Mouse (Mus musculus) brain, embryonic 14.5 days (tissue): ENCODE measurements at regions not wholly inside any gene's neighbourhood (a gene's known extent, or its start where the extent isn't known, plus 50 kb on each side); places are given as distances from the start of the nearest gene placed in this dataset.
A peak's percentile ranks its signal among the peaks of the same experiment; 100 is the strongest.
"Not testable (repeated sequence)": the region's sequence is repeated elsewhere in the genome, so short reads cannot be mapped to it uniquely, and the experiment has no call there.

ENCODE experiments used
- DNase-seq: peaks from one replicate; pipeline ENCODE4 v3.0.0-alpha.2; 2011; ENCODE audit warnings: low read depth
- CTCF ChIP-seq: fragments of 200-500 bp; IDR thresholded peaks from 2 replicates; pipeline ENCODE4 v1.5.1; 2012; ENCODE audit warnings: inconsistent platforms, mild to moderate bottlenecking, moderate library complexity, borderline replicate concordance; ENCODE audit not compliant: insufficient read depth, insufficient read length; ENCODE audit errors: extremely low read depth
- POLR2A ChIP-seq: fragments of 200-500 bp; IDR thresholded peaks from 2 replicates; pipeline ENCODE4 v1.6.1; 2012; ENCODE audit warnings: mild to moderate bottlenecking, inconsistent platforms, borderline replicate concordance; ENCODE audit not compliant: poor library complexity, insufficient read depth, insufficient read length, severe bottlenecking; ENCODE audit errors: extremely low read depth

- not testable (repeated sequence) for DNase-seq
These were observed 297.1 kb upstream of the Olfr1507 start for GRCm38 (mm10) chr14:52792600-52792999.

- DNase-seq, result not testable (repeated sequence)
These were observed 296.3 kb upstream of the Olfr1507 start for GRCm38 (mm10) chr14:52791828-52792227.

GRCm38 (mm10) chr14:52782832-52783231 is 287.3 kb upstream of the Olfr1507 start:
- not testable (repeated sequence) for DNase-seq

GRCm38 (mm10) chr14:52775816-52776215 is 280.3 kb upstream of the Olfr1507 start:
- not testable (repeated sequence) for DNase-seq

- DNase-seq, result not testable (repeated sequence)
These were observed 273.9 kb upstream of the Olfr1507 start for GRCm38 (mm10) chr14:52769450-52769849.

- not testable (repeated sequence) for DNase-seq
These were observed 256.6 kb upstream of the Olfr1507 start for GRCm38 (mm10) chr14:52752159-52752558.

GRCm38 (mm10) chr14:52726680-52727079 is 231.1 kb upstream of the Olfr1507 start:
- DNase-seq, result not testable (repeated sequence)

GRCm38 (mm10) chr14:52724988-52725387 is 229.4 kb upstream of the Olfr1507 start:
- DNase-seq, result not testable (repeated sequence)

- TF ChIP-seq CTCF (no peak), POLR2A (no peak)
- no peak for DNase-seq
These were observed 225.1 kb upstream of the Olfr1507 start for GRCm38 (mm10) chr14:52720640-52721039.

GRCm38 (mm10) chr14:52700851-52701250 is 205.3 kb upstream of the Olfr1507 start:
- not testable (repeated sequence) for DNase-seq

GRCm38 (mm10) chr14:52683636-52684035 is 188.1 kb upstream of the Olfr1507 start:
- DNase-seq, result not testable (repeated sequence)

- TF ChIP-seq POLR2A, result no peak
- TF ChIP-seq CTCF, result no peak
- DNase-seq, result no peak
These were observed 158.8 kb upstream of the Olfr1507 start for GRCm38 (mm10) chr14:52654355-52654754.

GRCm38 (mm10) chr14:52638179-52638578 is 142.6 kb upstream of the Olfr1507 start:
- DNase-seq, result no peak
- TF ChIP-seq POLR2A (no peak), CTCF (no peak)

GRCm38 (mm10) chr14:52622184-52622583 is 126.6 kb upstream of the Olfr1507 start:
- DNase-seq, result peak; percentile 1
- TF ChIP-seq CTCF, result peak; percentile 38; the same call in 1 of the 2 replicates
- no peak for TF ChIP-seq POLR2A

GRCm38 (mm10) chr14:52580319-52580718 is 84.8 kb upstream of the Olfr1507 start:
- DNase-seq, result peak; percentile 2
- TF ChIP-seq CTCF (peak; percentile 8; the same call in 1 of the 2 replicates), POLR2A (no peak)

GRCm38 (mm10) chr14:52566920-52567319 is 71.4 kb upstream of the Olfr1507 start:
- TF ChIP-seq CTCF (no peak), POLR2A (no peak)
- no peak for DNase-seq
